Mouse (Mus musculus): ENCODE data around the gene Rxylt1.

- TF ChIP-seq EP300 (IDR thresholded peaks at IDR 0.05; ENCODE audit: low read depth): no peak
- TF ChIP-seq CTCF (IDR thresholded peaks at IDR 0.05; ENCODE audit: low read depth): no peak
These were observed 6.7 kb downstream of the Rxylt1 start for GRCm38 (mm10) chr10:122090472-122090871.
